Mouse (Mus musculus): ENCODE data around the gene Dnase2a. TPM values are rescaled to one million over a fixed set of nuclear protein-coding genes. Genes with fewer than 3 reads are reported as not detected.

Gene Dnase2a
- total and polyA plus RNA-seq, 2 experiments, result 13.0 to 20.0 TPM

DNA sequence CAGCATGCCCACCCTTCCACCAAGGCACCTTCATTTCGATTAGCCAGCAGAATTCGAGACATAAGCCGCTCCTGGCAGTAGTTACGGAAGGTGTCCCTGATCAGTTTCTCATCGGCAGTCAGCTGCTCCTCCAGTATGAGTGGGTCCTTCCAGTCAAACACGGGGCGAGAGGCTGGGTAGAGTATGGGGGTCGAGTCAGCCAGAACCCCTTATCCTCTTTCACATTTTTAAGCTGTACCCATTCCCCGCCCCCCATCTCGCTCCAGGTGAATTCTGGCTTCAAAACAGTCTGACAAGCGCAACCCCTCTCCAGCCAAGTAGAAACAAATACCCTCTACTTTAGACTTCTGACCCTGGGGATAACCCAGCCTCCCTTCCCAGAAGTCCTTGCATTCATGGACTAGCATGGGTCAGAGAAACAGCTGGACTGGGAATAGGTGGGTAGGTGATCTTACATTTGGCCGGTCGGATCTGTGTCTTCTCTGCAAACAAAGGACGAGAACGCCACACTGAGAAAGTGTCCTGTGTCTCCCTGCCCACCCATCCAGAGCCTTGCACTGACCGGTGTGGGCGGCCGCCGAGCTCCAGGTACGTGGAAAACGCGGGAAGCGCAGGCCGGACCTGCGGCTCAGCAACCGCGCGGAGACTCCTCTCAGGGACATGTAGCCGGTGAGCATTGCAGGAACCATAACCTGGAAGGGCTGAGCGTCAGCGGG lies 15.2 kb upstream of the Dnase2a start:
- Histone ChIP-seq H3K79me2 (ENCODE audit: control insufficient read depth, insufficient read depth, low read length) (peaks cover 3% of the 10 kb centered on the region; the same call in 1 of the 2 replicates), H3K36me3 (ENCODE audit: control insufficient read depth, insufficient read depth, low read length) (peaks cover 29% of the 10 kb centered on the region), H3K4me1 (ENCODE audit: control insufficient read depth, insufficient read depth, low read length) (peaks cover 9% of the 10 kb centered on the region; the same call in 1 of the 2 replicates), H3K27me3 (ENCODE audit: control insufficient read depth, insufficient read depth, low read length) (no peaks in the 10 kb centered on the region), H3K27ac (replicated peaks; ENCODE audit: insufficient read depth, low read depth, low read length) (peak overlapping the region; percentile 94), H3K9ac (ENCODE audit: low read depth, low read length) (peak overlapping the region; percentile 91), H3K4me3 (ENCODE audit: insufficient read depth, low read depth, low read length) (peak overlapping the region; percentile 88)
- TF ChIP-seq CTCF (IDR thresholded peaks at IDR 0.05; ENCODE audit: low read depth, low read length), result no peak
- no peak for TF ChIP-seq POLR2A (IDR thresholded peaks at IDR 0.05; ENCODE audit: extremely low read depth, insufficient read depth, low read length)
- DNase-seq (ENCODE audit: extremely low read depth, low read depth, low spot score), result peak; percentile 89
- WGBS, result 4% methylated on average over 31 of the region's 31 CpGs

DNA sequence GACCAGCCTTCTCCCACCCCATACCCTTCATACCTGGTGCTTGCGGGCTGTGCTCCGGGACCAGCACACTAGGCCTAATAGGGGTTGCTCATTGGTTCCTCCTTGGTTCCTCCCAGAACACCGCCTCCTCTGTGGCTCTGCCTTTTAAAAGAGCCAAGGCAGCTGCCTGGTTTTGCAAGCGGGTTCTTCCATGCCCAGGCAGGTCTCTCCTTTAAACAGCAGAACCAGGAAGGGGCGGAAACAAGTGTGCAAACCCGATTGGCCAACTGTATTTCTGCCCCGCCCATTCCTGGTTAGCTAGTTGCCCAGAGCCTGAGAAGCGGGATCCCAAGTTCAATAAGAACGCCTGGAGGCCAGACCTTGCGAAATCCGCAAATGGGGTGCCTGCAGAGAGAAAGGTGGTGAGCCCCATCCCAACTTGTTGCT lies 14.6 kb upstream of the Dnase2a start, which contains the start of gene Gcdh:
Gcdh (minus strand) TSS at position 213 of the 426 bp plus-strand sequence.
- Histone ChIP-seq H3K9ac (ENCODE audit: low read depth, low read length) (peak within 1 kb of the TSS; percentile 91), H3K79me2 (ENCODE audit: control insufficient read depth, insufficient read depth, low read length) (peaks cover 3% of the 10 kb centered on the region; the same call in 1 of the 2 replicates), H3K4me1 (ENCODE audit: control insufficient read depth, insufficient read depth, low read length) (peaks cover 9% of the 10 kb centered on the region; the same call in 1 of the 2 replicates), H3K27me3 (ENCODE audit: control insufficient read depth, insufficient read depth, low read length) (no peaks in the 10 kb centered on the region), H3K27ac (replicated peaks; ENCODE audit: insufficient read depth, low read depth, low read length) (peak within 1 kb of the TSS; percentile 94), H3K4me3 (ENCODE audit: insufficient read depth, low read depth, low read length) (peak within 1 kb of the TSS; percentile 88), H3K36me3 (ENCODE audit: control insufficient read depth, insufficient read depth, low read length) (peaks cover 23% of the 10 kb centered on the region)
- DNase-seq (ENCODE audit: extremely low read depth, low read depth, low spot score), result peak; percentile 99
- no peak for TF ChIP-seq CTCF (IDR thresholded peaks at IDR 0.05; ENCODE audit: low read depth, low read length)
- peak; percentile 96 for TF ChIP-seq POLR2A (IDR thresholded peaks at IDR 0.05; ENCODE audit: extremely low read depth, insufficient read depth, low read length)
- 0% methylated on average over 11 of the region's 11 CpGs for whole genome bisulfite sequencing

DNA sequence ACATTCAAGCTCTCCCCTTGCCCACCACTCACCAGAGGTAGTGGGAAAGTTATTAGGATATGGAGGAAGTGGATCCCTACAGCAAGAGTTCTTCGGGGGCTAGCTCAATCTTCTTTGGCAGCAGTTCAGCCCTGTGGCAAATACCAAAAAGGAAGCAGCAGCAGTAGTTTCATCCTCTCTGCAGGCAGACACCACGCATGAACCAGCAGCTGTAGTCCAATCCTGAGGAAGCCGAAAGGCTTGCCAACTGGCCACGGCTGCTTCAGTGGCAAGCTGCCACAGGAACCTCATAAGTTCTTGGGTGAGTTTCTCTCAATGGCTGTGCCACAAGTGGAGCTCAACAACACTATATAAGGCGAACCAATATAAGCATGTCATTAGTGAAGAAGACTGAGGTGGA lies 12.4 kb upstream of the Dnase2a start:
- no peak overlapping the region for H3K27ac ChIP-seq (replicated peaks; ENCODE audit: insufficient read depth, low read depth, low read length)
- H3K36me3 ChIP-seq (ENCODE audit: control insufficient read depth, insufficient read depth, low read length), result peaks cover 6% of the 10 kb centered on the region
- 47% methylated on average over 5 of the region's 5 CpGs for WGBS
- no peak for TF ChIP-seq POLR2A (IDR thresholded peaks at IDR 0.05; ENCODE audit: extremely low read depth, insufficient read depth, low read length)
- no peak for TF ChIP-seq CTCF (IDR thresholded peaks at IDR 0.05; ENCODE audit: low read depth, low read length)
- H3K9ac ChIP-seq (ENCODE audit: low read depth, low read length), result no peak overlapping the region
- no peaks in the 10 kb centered on the region for H3K27me3 ChIP-seq (ENCODE audit: control insufficient read depth, insufficient read depth, low read length)
- no peak overlapping the region for H3K4me3 ChIP-seq (ENCODE audit: insufficient read depth, low read depth, low read length)
- peaks cover 5% of the 10 kb centered on the region; the same call in 1 of the 2 replicates for H3K4me1 ChIP-seq (ENCODE audit: control insufficient read depth, insufficient read depth, low read length)
- DNase-seq (ENCODE audit: extremely low read depth, low read depth, low spot score), result peak; percentile 59
- H3K79me2 ChIP-seq (ENCODE audit: control insufficient read depth, insufficient read depth, low read length), result peaks cover 3% of the 10 kb centered on the region; the same call in 1 of the 2 replicates

DNA sequence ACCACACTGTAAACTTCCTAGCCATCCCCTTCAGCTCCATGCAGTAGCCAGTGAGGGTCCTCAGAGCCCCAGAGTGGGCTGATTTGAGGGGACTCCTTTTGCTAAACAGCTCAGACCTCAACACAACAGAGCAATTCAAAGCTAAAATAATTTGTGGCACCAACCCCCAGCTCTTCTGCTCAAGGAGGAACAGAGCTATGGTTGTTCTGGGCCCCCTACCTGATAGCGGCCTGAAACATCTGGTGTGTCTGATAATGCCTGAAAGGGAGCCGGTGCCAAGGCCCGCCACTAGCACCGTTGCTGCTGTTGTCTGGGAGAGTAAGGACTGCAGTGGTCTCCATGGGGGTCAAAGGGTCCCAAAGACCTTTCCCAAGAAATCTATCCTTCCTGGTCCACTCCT lies 7.3 kb upstream of the Dnase2a start:
- Histone ChIP-seq H3K4me3 (ENCODE audit: insufficient read depth, low read depth, low read length) (no peak overlapping the region), H3K79me2 (ENCODE audit: control insufficient read depth, insufficient read depth, low read length) (no peaks in the 10 kb centered on the region), H3K4me1 (ENCODE audit: control insufficient read depth, insufficient read depth, low read length) (peaks cover 3% of the 10 kb centered on the region), H3K27me3 (ENCODE audit: control insufficient read depth, insufficient read depth, low read length) (no peaks in the 10 kb centered on the region), H3K36me3 (ENCODE audit: control insufficient read depth, insufficient read depth, low read length) (no peaks in the 10 kb centered on the region), H3K9ac (ENCODE audit: low read depth, low read length) (no peak overlapping the region), H3K27ac (replicated peaks; ENCODE audit: insufficient read depth, low read depth, low read length) (no peak overlapping the region)
- WGBS, result 83% methylated on average over 4 of the region's 4 CpGs
- TF ChIP-seq CTCF (IDR thresholded peaks at IDR 0.05; ENCODE audit: low read depth, low read length) (no peak), POLR2A (IDR thresholded peaks at IDR 0.05; ENCODE audit: extremely low read depth, insufficient read depth, low read length) (no peak)
- no peak for DNase-seq (ENCODE audit: extremely low read depth, low read depth, low spot score)

DNA sequence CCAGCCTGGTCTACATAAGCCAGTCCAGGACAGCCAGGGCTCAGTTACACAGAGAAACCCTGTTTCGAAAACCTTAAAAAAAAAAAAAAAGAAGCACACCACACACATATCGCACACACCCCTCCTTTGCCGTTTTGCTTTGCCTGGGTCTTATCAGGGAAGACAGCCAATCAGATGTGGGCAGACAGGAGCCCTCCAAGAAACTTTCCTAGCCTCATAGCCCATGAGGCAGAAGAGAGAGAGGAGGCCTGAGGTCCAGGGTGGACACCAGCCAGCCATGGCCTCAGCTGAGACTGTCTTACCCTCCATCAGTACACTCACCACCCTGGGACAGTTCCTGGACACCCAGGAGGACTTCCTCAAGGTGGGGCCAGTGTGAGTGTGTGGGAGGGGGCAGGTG lies 6.6 kb upstream of the Dnase2a start, which contains the start of gene Klf1:
Klf1 (plus strand) TSS at position 177 of the 400 bp plus-strand sequence.
- H3K4me1 ChIP-seq (ENCODE audit: control insufficient read depth, insufficient read depth, low read length), result peaks cover 3% of the 10 kb centered on the region
- H3K4me3 ChIP-seq (ENCODE audit: insufficient read depth, low read depth, low read length), result peak within 1 kb of the TSS; percentile 94
- H3K27me3 ChIP-seq (ENCODE audit: control insufficient read depth, insufficient read depth, low read length), result no peaks in the 10 kb centered on the region
- no peaks in the 10 kb centered on the region for H3K79me2 ChIP-seq (ENCODE audit: control insufficient read depth, insufficient read depth, low read length)
- 83% methylated on average over 3 of the region's 3 CpGs for WGBS
- peak within 1 kb of the TSS; percentile 88 for H3K9ac ChIP-seq (ENCODE audit: low read depth, low read length)
- TF ChIP-seq POLR2A (IDR thresholded peaks at IDR 0.05; ENCODE audit: extremely low read depth, insufficient read depth, low read length) (no peak), CTCF (IDR thresholded peaks at IDR 0.05; ENCODE audit: low read depth, low read length) (no peak)
- H3K36me3 ChIP-seq (ENCODE audit: control insufficient read depth, insufficient read depth, low read length), result no peaks in the 10 kb centered on the region
- peak within 1 kb of the TSS; percentile 46 for H3K27ac ChIP-seq (replicated peaks; ENCODE audit: insufficient read depth, low read depth, low read length)
- no peak for DNase-seq (ENCODE audit: extremely low read depth, low read depth, low spot score)
